In the genomic region with DNA sequence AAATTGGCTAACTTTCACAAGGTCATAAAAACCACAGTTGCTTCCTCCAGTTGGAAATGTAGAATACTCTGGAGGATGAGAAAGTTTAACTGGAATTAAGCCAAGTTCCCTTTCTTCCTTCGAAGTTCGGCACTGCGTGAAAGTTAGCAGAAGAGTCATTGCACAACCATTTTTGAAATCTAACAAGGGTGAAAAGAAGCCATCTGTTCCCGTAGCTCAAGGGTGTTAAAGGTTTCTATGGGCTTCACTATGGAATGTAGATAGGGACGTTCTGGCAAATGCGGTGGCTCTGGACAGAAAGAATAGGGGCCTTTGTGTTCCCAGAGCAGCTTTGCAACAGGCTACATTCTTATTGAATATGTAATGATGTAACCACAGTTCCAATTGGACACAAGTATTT, we compare ENCODE assay signal across 8 mouse cellular contexts. TPM values are rescaled to one million over a fixed set of nuclear protein-coding genes. Genes with fewer than 3 reads are reported as not detected.
DNase-seq lines count a peak whose midpoint lies in the region; ATAC-seq lines count a peak whose summit lies in the region.

No protein-coding gene starts in this region.

- peak overlapping the region; percentile 78 for H3K4me3 ChIP-seq in embryonic facial prominence, embryonic 13.5 days
- H3K4me3 ChIP-seq in hindbrain, embryonic 14.5 days (replicated peaks; ENCODE audit: low read length) = peak overlapping the region; percentile 74
- peak overlapping the region; percentile 67 for H3K4me3 ChIP-seq in midbrain, embryonic 14.5 days (replicated peaks; ENCODE audit: low read depth, low read length)

- H3K4me1 ChIP-seq in embryonic facial prominence, embryonic 13.5 days = peaks cover 27% of the 10 kb centered on the region
- peaks cover 18% of the 10 kb centered on the region; the same call in 1 of the 2 replicates for H3K4me1 ChIP-seq in hindbrain, embryonic 14.5 days (replicated peaks; ENCODE audit: control insufficient read depth, insufficient read depth, low read length)
- peaks cover 13% of the 10 kb centered on the region for H3K4me1 ChIP-seq in midbrain, embryonic 14.5 days (ENCODE audit: control insufficient read depth, insufficient read depth, low read length)

- peak overlapping the region; percentile 94 for H3K9ac ChIP-seq in embryonic facial prominence, embryonic 13.5 days
- H3K9ac ChIP-seq in hindbrain, embryonic 14.5 days = peak overlapping the region; percentile 80
- peak overlapping the region; percentile 75; the same call in 1 of the 2 replicates for H3K9ac ChIP-seq in midbrain, embryonic 14.5 days (replicated peaks; ENCODE audit: low read length)

- H3K36me3 ChIP-seq in embryonic facial prominence, embryonic 13.5 days = peaks cover 41% of the 10 kb centered on the region
- H3K36me3 ChIP-seq in hindbrain, embryonic 14.5 days (replicated peaks; ENCODE audit: control insufficient read depth, insufficient read depth) = peaks cover 34% of the 10 kb centered on the region
- H3K36me3 ChIP-seq in midbrain, embryonic 14.5 days (ENCODE audit: control insufficient read depth, insufficient read depth, low read length) = peaks cover 25% of the 10 kb centered on the region

- DNase-seq in heart, adult 11 months = peak; percentile 90
- no peak for DNase-seq in heart, adult 8-10 months (ENCODE audit: low spot score)
- DNase-seq in hindbrain, embryonic 14.5 days (ENCODE audit: low spot score) = peak; percentile 48
- DNase-seq in midbrain, embryonic 14.5 days = peak; percentile 72
- DNase-seq in thymus, postnatal 10 days (ENCODE audit: low spot score in 2 of 2) = no peak
- no peak for DNase-seq in urinary bladder, adult 18-20 months (ENCODE audit: low spot score in 2 of 2)
- DNase-seq in thymus, postnatal 0 days (ENCODE audit: low spot score) = no peak

- no peaks in the 10 kb centered on the region for H3K9me3 ChIP-seq in embryonic facial prominence, embryonic 13.5 days
- H3K9me3 ChIP-seq in hindbrain, embryonic 14.5 days (ENCODE audit: control insufficient read depth, low read length) = no peaks in the 10 kb centered on the region
- H3K9me3 ChIP-seq in midbrain, embryonic 14.5 days (ENCODE audit: control insufficient read depth, low read length) = no peaks in the 10 kb centered on the region

- H3K27me3 ChIP-seq in embryonic facial prominence, embryonic 13.5 days = no peaks in the 10 kb centered on the region
- H3K27me3 ChIP-seq in hindbrain, embryonic 14.5 days (ENCODE audit: control insufficient read depth, insufficient read depth, low read length) = no peaks in the 10 kb centered on the region
- no peaks in the 10 kb centered on the region for H3K27me3 ChIP-seq in midbrain, embryonic 14.5 days (ENCODE audit: control insufficient read depth, insufficient read depth, low read length)

- H3K27ac ChIP-seq in embryonic facial prominence, embryonic 13.5 days = peak overlapping the region; percentile 97
- H3K27ac ChIP-seq in hindbrain, embryonic 14.5 days = peak overlapping the region; percentile 91; the same call in 1 of the 2 replicates
- H3K27ac ChIP-seq in midbrain, embryonic 14.5 days (replicated peaks; ENCODE audit: low read depth, low read length) = peak overlapping the region; percentile 90

- 16% methylated on average over 6 of the region's 6 CpGs for WGBS in embryonic facial prominence, embryonic 13.5 days
- 3% methylated on average over 6 of the region's 6 CpGs for WGBS in hindbrain, embryonic 14.5 days
- under 1% methylated on average over 6 of the region's 6 CpGs for WGBS in midbrain, embryonic 14.5 days

- H3K4me2 ChIP-seq in embryonic facial prominence, embryonic 13.5 days = peak overlapping the region; percentile 72
- peak overlapping the region; percentile 85 for H3K4me2 ChIP-seq in hindbrain, embryonic 14.5 days (replicated peaks)
- peak overlapping the region; percentile 80 for H3K4me2 ChIP-seq in midbrain, embryonic 14.5 days (ENCODE audit: low read length)

- ATAC-seq in embryonic facial prominence, embryonic 13.5 days (ENCODE audit: insufficient number of reproducible peaks, insufficient read depth, low FRiP score, low TSS enrichment, low read depth) = no peak
- peak; percentile 32 for ATAC-seq in hindbrain, embryonic 14.5 days (ENCODE audit: low FRiP score)
- peak; percentile 31; the same call in 1 of the 2 replicates for ATAC-seq in midbrain, embryonic 14.5 days (ENCODE audit: low FRiP score, low TSS enrichment)

RNA-seq across cellular contexts. Expression of gene Vim, which starts 2.2 kb away (rescaled TPM):
- 100 to 1,000 TPM; 214 to 291 (median 257) TPM for total RNA-seq in heart, adult 8-10 months (2022)
- 923 and 1,009 TPM in 2 replicates for polyA plus RNA-seq in embryonic facial prominence, embryonic 13.5 days (2015; fragmentation: Nextera tagmentation; extraction: Ambion mirVana)
- polyA plus RNA-seq in hindbrain, embryonic 14.5 days (2014; fragmentation: Nextera tagmentation; extraction: Ambion mirVana) = 448 TPM in 2 replicates
- polyA plus RNA-seq in midbrain, embryonic 14.5 days (2014; fragmentation: Nextera tagmentation; extraction: Ambion mirVana) = 432 and 607 TPM in 2 replicates
- 227 and 232 TPM in 2 replicates for polyA plus RNA-seq in thymus, postnatal 0 days (2015; fragmentation: Nextera tagmentation; extraction: Ambion mirVana)

RNA-seq across cellular contexts. Expression of gene Trdmt1, which starts 31.5 kb away (rescaled TPM):
- total RNA-seq in heart, adult 8-10 months (2022) = 1 to 10 TPM; 6.3 to 8.9 (median 7.5) TPM
- 8.6 and 10.4 TPM in 2 replicates for polyA plus RNA-seq in embryonic facial prominence, embryonic 13.5 days (2015; fragmentation: Nextera tagmentation; extraction: Ambion mirVana)
- polyA plus RNA-seq in hindbrain, embryonic 14.5 days (2014; fragmentation: Nextera tagmentation; extraction: Ambion mirVana) = 8.2 and 11.7 TPM in 2 replicates
- polyA plus RNA-seq in midbrain, embryonic 14.5 days (2014; fragmentation: Nextera tagmentation; extraction: Ambion mirVana) = 8.6 and 8.9 TPM in 2 replicates
- 16.5 and 17.2 TPM in 2 replicates for polyA plus RNA-seq in thymus, postnatal 0 days (2015; fragmentation: Nextera tagmentation; extraction: Ambion mirVana)

Comparison
In these comparisons a context has a peak if more than half of its experiments do, and no peak if none do; other contexts are left out.
1. DNase-seq: peak in heart, adult 11 months (single experiment), hindbrain, embryonic 14.5 days (single experiment) and midbrain, embryonic 14.5 days (single experiment); none in heart, adult 8-10 months (single experiment), thymus, postnatal 10 days (0 of 2), urinary bladder, adult 18-20 months (0 of 2) and thymus, postnatal 0 days (single experiment).
2. Peak in every context shown above with its lines, with median percentiles within 50 percentile points of each other: H3K27ac ChIP-seq, H3K4me2 ChIP-seq, H3K4me3 ChIP-seq and H3K9ac ChIP-seq.